Mouse (Mus musculus): Measurements from ENCODE around the gene Ttyh1. TPM values are rescaled to one million over a fixed set of nuclear protein-coding genes. Genes with fewer than 3 reads are reported as not detected.

Ttyh1 gene
- polyA plus RNA-seq (2015; fragmentation: Nextera tagmentation; extraction: Ambion mirVana): 0.38 and 0.39 TPM in 2 replicates

DNA sequence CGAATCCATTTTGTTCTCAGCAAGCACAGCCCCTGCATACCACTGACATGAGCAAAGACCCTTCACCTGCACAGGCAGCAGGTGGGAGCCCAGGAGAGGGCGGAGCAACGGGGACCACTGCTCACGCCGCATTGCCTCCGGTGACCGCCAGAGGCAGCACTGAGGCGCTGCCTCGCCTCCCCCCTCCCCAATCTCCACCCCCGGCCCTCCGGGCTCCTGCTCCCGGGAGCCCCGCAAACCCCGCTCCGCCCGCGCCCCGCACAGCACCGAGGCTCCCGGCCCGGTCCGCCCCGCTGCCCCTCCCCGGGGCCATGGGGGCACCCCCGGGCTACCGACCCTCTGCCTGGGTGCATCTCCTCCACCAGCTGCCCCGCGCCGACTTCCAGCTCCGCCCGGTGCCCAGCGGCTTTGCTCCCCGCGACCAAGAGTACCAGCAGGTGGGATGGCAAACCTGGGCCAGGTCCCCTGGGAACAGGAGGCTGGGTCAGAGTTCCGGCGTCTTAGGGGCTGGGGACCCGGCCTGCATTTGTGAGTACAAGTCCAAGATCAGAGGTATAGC is at the start of gene Ttyh1:
Ttyh1 (plus strand) TSS at position 65 of the 559 bp plus-strand sequence.
- no peak within 1 kb of the TSS for H3K9ac ChIP-seq
- no peak within 1 kb of the TSS; the same call in 1 of the 2 replicates for H3K4me3 ChIP-seq (replicated peaks)
- 2% methylated on average over 36 of the region's 37 CpGs for WGBS (ENCODE audit: insufficient replicate concordance)

DNA sequence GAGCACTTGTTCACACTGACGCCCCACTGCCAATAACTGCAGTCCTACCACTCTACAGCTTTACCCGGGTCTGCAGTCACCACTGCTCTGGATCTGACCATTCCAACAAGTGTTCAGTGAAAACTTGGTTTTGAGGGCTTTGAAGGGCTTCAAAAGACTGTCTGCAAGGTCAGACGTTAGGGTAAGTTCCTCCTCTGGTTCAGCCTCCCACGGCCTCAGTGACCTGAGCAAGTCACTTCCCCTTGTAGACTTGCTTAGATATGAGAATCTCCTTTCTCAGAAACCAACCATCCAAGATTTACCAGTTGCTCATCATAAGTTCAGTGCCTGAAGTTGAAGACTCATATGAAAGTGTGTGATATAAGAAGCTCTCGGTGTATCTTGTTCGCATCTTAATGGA is 48.1 kb upstream of the Ttyh1 start:
- no peaks in the 10 kb centered on the region for H3K27me3 ChIP-seq
- no peaks in the 10 kb centered on the region for H3K4me1 ChIP-seq (replicated peaks)
- 51% methylated on average over 6 of the region's 6 CpGs for WGBS (ENCODE audit: insufficient replicate concordance)
- no peak overlapping the region for H3K9ac ChIP-seq
- H3K36me3 ChIP-seq (replicated peaks): no peaks in the 10 kb centered on the region
- ATAC-seq (ENCODE audit: insufficient read depth): no peak
- no peak overlapping the region for H3K27ac ChIP-seq (replicated peaks)
- no peaks in the 10 kb centered on the region for H3K9me3 ChIP-seq (replicated peaks)
- H3K4me2 ChIP-seq: no peak overlapping the region
- no peak overlapping the region for H3K4me3 ChIP-seq (replicated peaks)

More for the DNA sequence above, at the start of gene Ttyh1:
- no peak for ATAC-seq (ENCODE audit: insufficient read depth)
- Histone ChIP-seq H3K36me3 (replicated peaks) (no peaks in the 10 kb centered on the region), H3K4me1 (replicated peaks) (peaks cover 7% of the 10 kb centered on the region; the same call in 1 of the 2 replicates), H3K27me3 (peaks cover 61% of the 10 kb centered on the region), H3K27ac (replicated peaks) (no peak within 1 kb of the TSS), H3K4me2 (peak within 1 kb of the TSS; percentile 33; the same call in 1 of the 2 replicates), H3K9me3 (replicated peaks) (no peaks in the 10 kb centered on the region)

DNA sequence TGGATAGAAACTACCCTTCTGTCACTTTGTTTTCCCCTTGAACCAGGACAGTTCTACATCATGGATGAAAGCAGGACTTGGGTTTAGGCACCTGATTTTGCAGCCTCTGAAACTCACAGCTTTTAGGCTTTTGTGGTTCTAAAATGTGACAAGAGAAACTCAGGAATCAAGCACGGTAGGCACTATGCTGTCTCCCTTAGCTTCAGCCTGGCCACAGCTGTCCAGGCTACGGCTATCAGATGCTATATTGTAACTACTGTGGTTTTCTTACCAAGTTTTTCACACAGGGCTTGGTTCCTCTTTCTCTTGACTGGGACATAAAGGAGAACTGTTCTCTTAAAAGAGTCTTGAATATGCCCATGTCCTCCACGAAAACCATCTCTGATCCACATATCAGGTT is 46.1 kb upstream of the Ttyh1 start:
- Histone ChIP-seq H3K9ac (no peak overlapping the region), H3K27me3 (no peaks in the 10 kb centered on the region), H3K9me3 (replicated peaks) (no peaks in the 10 kb centered on the region), H3K4me3 (replicated peaks) (no peak overlapping the region), H3K4me1 (replicated peaks) (no peaks in the 10 kb centered on the region), H3K27ac (replicated peaks) (no peak overlapping the region), H3K4me2 (no peak overlapping the region), H3K36me3 (replicated peaks) (no peaks in the 10 kb centered on the region)
- no peak for ATAC-seq (ENCODE audit: insufficient read depth)
- 15% methylated on average over 3 of the region's 3 CpGs for WGBS (ENCODE audit: insufficient replicate concordance)

DNA sequence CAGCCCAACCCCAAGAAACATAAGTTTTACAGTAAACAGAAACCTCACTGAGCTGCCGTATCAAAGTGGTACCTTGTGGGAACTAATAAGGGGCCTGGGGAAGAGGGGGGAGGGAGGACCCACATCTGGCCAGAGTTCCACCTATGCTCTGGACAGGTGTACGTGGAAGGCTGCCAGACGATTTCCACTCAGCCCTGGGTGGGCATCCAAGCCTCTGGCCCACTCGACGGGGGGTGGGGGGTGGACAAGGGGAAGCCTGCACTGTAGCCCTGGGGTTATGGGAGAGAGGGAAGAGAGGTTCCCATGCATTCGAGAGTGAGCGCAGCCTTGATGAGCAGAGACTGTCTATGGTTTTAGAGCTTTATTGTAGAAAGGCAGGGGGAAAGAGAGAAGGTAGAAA is 39.7 kb upstream of the Ttyh1 start:
- H3K9me3 ChIP-seq (replicated peaks): no peaks in the 10 kb centered on the region
- WGBS (ENCODE audit: insufficient replicate concordance): 66% methylated on average over 7 of the region's 7 CpGs
- no peak overlapping the region for H3K27ac ChIP-seq (replicated peaks)
- no peaks in the 10 kb centered on the region for H3K27me3 ChIP-seq
- no peak overlapping the region for H3K9ac ChIP-seq
- no peaks in the 10 kb centered on the region for H3K36me3 ChIP-seq (replicated peaks)
- H3K4me2 ChIP-seq: no peak overlapping the region
- peaks cover 8% of the 10 kb centered on the region; the same call in 1 of the 2 replicates for H3K4me1 ChIP-seq (replicated peaks)
- no peak for ATAC-seq (ENCODE audit: insufficient read depth)
- no peak overlapping the region for H3K4me3 ChIP-seq (replicated peaks)

DNA sequence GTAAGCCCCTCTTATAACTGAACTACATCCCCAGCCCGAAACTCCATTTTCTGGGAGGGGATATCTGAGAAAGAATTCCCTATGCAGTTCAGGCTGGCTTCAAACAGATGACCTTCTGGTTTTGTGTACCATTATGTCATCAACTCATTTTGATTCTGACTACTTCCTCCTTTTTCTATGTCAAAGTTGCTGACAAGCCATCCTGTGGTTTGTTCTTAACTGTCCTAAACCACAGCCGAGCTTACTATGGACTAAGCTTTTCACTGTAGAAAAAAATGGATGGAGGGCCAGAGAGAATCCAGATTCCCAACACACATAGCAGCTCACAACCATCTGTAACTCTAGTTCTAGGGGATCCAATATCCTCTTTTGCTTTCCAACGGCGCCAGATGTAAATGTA is 38.7 kb upstream of the Ttyh1 start:
- no peak overlapping the region for H3K27ac ChIP-seq (replicated peaks)
- H3K4me1 ChIP-seq (replicated peaks): peaks cover 8% of the 10 kb centered on the region; the same call in 1 of the 2 replicates
- 37% methylated on average over 4 of the region's 4 CpGs for WGBS (ENCODE audit: insufficient replicate concordance)
- H3K9ac ChIP-seq: no peak overlapping the region
- H3K4me2 ChIP-seq: no peak overlapping the region
- no peak for ATAC-seq (ENCODE audit: insufficient read depth)
- H3K27me3 ChIP-seq: no peaks in the 10 kb centered on the region
- H3K9me3 ChIP-seq (replicated peaks): no peaks in the 10 kb centered on the region
- no peaks in the 10 kb centered on the region for H3K36me3 ChIP-seq (replicated peaks)
- H3K4me3 ChIP-seq (replicated peaks): no peak overlapping the region

DNA sequence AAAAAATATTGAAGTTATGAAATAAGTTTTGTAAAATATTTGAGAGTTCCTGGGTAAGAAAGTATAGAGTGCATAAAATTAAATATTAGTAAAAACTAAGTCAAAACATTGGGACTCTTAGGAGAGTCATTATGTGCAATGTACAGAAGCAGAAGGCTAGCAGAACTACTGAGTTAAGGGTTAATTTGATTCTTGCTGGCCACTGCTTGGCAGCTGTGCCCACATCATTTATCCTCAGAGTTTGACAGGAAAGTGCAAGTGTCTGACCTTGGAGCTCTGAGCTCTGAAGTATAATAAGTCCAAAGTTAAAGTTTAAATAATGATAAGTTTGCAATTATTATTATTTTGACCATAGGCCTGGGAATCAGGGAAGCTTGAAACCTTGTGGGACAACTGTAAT is 37.5 kb upstream of the Ttyh1 start:
- no peaks in the 10 kb centered on the region for H3K27me3 ChIP-seq
- peaks cover 8% of the 10 kb centered on the region; the same call in 1 of the 2 replicates for H3K4me1 ChIP-seq (replicated peaks)
- H3K9me3 ChIP-seq (replicated peaks): no peaks in the 10 kb centered on the region
- no peaks in the 10 kb centered on the region for H3K36me3 ChIP-seq (replicated peaks)
- H3K27ac ChIP-seq (replicated peaks): no peak overlapping the region
- H3K9ac ChIP-seq: no peak overlapping the region
- H3K4me3 ChIP-seq (replicated peaks): no peak overlapping the region
- no peak for ATAC-seq (ENCODE audit: insufficient read depth)
- H3K4me2 ChIP-seq: no peak overlapping the region

DNA sequence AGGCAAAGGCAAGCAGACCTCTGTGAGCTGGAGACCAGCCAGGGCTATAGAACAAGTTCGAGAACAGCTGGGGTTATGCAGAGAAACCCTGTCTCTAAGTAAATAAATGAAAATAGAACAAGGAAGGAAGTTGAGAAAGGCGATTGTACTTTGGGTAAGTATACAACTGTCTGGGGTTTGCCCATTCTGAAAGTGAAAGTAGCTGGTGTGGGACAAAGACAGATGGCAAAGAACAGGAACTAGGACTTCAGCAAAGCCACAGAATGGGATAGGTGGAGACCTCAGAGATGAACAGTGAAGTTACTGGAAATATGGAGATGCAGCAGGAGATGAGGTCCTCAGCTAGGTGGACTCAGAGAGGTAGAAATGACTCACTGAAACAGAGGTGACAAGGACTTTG is 36.4 kb upstream of the Ttyh1 start:
- WGBS (ENCODE audit: insufficient replicate concordance): 0% methylated on average over 2 of the region's 2 CpGs
- peak overlapping the region; percentile 26 for H3K4me2 ChIP-seq

DNA sequence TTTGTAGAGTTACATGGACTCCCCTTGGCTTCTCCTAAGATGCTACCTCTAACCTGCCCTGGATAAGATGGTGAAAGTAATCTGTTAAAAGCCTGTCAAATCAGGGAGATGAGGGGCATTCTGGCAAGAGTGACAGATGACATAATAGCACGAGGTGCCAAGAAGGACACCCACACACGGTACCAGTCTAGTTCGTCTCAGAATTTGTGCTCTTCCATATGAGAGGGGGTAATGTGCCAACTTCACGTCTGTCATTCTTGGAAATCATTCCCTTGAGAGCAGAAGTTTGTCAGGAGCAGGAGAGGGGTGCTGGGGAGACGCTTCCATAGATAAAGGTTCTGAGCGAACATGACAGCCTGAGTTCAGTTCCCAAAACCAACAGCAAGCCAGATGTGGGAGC is 35.0 kb upstream of the Ttyh1 start:
- Histone ChIP-seq H3K4me3 (replicated peaks) (no peak overlapping the region), H3K4me1 (replicated peaks) (peaks cover 25% of the 10 kb centered on the region; the same call in 1 of the 2 replicates), H3K9ac (no peak overlapping the region), H3K36me3 (replicated peaks) (no peaks in the 10 kb centered on the region), H3K4me2 (no peak overlapping the region), H3K27ac (replicated peaks) (no peak overlapping the region), H3K9me3 (replicated peaks) (no peaks in the 10 kb centered on the region), H3K27me3 (no peaks in the 10 kb centered on the region)
- no peak for ATAC-seq (ENCODE audit: insufficient read depth)
- 58% methylated on average over 6 of the region's 6 CpGs for WGBS (ENCODE audit: insufficient replicate concordance)

More for the DNA sequence above, 36.4 kb upstream of the Ttyh1 start:
- Histone ChIP-seq H3K27me3 (no peaks in the 10 kb centered on the region), H3K4me1 (replicated peaks) (peaks cover 14% of the 10 kb centered on the region; the same call in 1 of the 2 replicates), H3K4me3 (replicated peaks) (no peak overlapping the region), H3K36me3 (replicated peaks) (no peaks in the 10 kb centered on the region), H3K9me3 (replicated peaks) (no peaks in the 10 kb centered on the region), H3K27ac (replicated peaks) (no peak overlapping the region), H3K9ac (no peak overlapping the region)
- peak; percentile 44; the same call in 1 of the 2 replicates for ATAC-seq (ENCODE audit: insufficient read depth)

DNA sequence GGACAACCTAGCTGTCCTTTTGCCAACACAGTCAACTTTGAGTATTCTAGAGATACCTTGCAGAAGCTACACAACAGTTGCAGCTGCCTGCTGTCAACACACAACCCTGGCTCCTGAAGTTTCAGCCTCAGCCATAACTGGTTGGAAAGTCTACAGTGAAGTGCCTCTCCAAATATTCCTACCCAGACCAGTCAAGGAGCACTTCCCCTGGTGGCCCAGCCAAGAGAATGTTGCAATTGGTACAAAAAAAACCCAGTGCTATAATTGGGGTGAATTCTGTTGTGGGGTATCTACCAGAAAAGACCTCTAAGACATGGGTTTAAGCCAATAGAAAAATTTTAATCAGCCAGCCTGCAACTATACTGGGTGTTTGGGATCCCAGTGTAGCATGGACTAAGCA is 33.6 kb upstream of the Ttyh1 start:
- Histone ChIP-seq H3K4me1 (replicated peaks) (peaks cover 22% of the 10 kb centered on the region), H3K36me3 (replicated peaks) (no peaks in the 10 kb centered on the region), H3K9ac (no peak overlapping the region), H3K4me3 (replicated peaks) (no peak overlapping the region), H3K9me3 (replicated peaks) (no peaks in the 10 kb centered on the region), H3K27ac (replicated peaks) (no peak overlapping the region), H3K27me3 (no peaks in the 10 kb centered on the region), H3K4me2 (no peak overlapping the region)
- no peak for ATAC-seq (ENCODE audit: insufficient read depth)

DNA sequence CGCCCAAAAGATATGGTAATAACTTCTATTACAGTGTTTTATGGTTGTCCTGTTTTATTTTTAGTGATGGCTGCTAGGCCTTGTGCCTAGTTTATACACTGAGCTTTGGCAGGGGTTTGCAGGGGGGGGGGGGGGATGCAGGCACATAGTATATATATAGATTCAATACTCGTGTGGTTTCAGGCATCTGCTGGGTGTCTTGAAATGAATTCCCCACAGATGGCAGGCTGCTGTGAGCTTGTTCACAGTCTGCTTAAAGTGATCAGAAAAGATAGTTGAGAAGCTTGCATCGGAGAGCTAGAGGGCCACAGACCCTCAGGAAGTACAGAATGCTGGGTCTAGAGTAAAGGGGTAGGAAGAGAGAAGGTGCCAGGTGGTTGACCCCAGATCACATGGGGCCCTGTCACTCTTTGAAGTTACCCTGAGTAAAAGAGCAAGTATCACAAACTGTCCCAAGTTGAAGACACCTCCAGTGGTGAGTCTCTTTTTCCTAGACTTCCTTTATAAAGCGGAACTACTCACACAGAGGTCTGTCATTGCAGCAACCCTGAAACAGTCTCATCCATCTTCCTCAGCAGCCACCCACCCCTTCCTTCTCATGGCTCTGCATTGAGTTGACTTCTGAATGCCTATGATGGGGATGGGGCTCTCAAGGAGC is 31.8 kb upstream of the Ttyh1 start:
- Histone ChIP-seq H3K9me3 (replicated peaks) (no peaks in the 10 kb centered on the region), H3K27ac (replicated peaks) (peak overlapping the region; percentile 38; the same call in 1 of the 2 replicates), H3K4me2 (no peak overlapping the region), H3K27me3 (no peaks in the 10 kb centered on the region), H3K36me3 (replicated peaks) (no peaks in the 10 kb centered on the region), H3K4me1 (replicated peaks) (peaks cover 32% of the 10 kb centered on the region), H3K9ac (no peak overlapping the region), H3K4me3 (replicated peaks) (no peak overlapping the region)
- ATAC-seq (ENCODE audit: insufficient read depth): no peak
- WGBS (ENCODE audit: insufficient replicate concordance): 40% methylated on average over 4 of the region's 4 CpGs

DNA sequence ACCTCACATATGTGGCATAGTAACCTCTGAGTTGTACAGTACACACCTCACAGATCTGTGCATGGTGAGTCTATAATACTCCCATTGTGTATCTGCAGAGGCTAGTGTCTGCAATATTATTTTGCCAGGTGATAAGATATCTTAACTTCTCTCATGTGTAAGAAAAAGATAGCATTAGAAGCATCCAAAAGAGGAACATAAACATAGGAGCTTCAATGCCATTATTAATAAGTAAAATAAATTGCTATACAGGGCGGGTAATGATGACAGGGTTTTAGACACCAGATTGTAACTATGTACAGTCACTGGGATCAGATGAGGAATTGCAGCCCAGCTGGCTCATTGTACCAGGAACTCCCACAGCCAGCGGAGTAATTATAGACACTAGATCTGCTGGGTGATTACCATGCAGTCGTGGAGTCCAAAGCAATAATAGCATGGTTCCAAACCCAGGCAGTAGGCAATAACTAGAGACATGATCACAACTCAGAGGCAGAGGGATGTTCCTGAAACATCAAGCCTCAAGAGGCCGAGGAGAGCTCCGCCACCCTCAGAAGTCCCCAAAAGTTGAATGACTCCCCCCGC is 31.2 kb upstream of the Ttyh1 start:
- Histone ChIP-seq H3K27me3 (no peaks in the 10 kb centered on the region), H3K4me2 (no peak overlapping the region), H3K4me1 (replicated peaks) (peaks cover 32% of the 10 kb centered on the region), H3K9ac (no peak overlapping the region), H3K9me3 (replicated peaks) (no peaks in the 10 kb centered on the region), H3K4me3 (replicated peaks) (no peak overlapping the region), H3K27ac (replicated peaks) (no peak overlapping the region), H3K36me3 (replicated peaks) (no peaks in the 10 kb centered on the region)
- 58% methylated on average over 6 of the region's 6 CpGs for WGBS (ENCODE audit: insufficient replicate concordance)
- ATAC-seq (ENCODE audit: insufficient read depth): no peak; the same call in 1 of the 2 replicates
